Mouse (Mus musculus): ENCODE data around the gene Dmxl2.

DNA sequence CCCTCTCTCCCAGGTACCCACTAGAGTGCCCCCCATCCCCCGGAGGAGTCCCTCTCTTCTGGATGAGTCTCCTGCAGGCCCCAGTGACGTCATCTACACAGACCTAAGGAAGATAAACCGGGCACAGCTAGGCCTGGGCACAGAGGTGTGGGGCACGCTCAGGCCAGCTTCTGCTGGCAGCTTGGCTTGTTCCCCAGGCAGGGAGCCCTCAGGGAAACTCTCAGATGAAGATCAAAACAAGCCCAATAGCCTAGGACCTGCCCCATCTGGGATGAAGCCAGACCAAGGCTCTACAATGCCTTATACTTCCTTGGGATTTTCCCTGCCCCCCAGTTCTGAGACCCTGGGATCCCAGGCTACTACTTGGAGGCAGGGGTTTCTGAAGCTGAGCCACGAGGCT is 39.4 kb upstream of the Dmxl2 start:
- TF ChIP-seq CTCF (conservative IDR thresholded peaks at IDR 0.05; ENCODE audit: low read length), result no peak
- no peak for TF ChIP-seq NANOG (IDR thresholded peaks at IDR 0.05; ENCODE audit: borderline replicate concordance, low read length)

Data from E14TG2a.4 (cell line).